Mouse (Mus musculus) bone marrow, adult 2 months (tissue): ENCODE data around the gene Prodh2.

Experiments used
- CTCF ChIP-seq: fragments of 200-500 bp; IDR thresholded peaks from 2 replicates; pipeline ENCODE4 v1.5.1; 2011; ENCODE audit warnings: low read length, control low read depth; ENCODE audit not compliant: control insufficient read depth, insufficient read depth
- POLR2A ChIP-seq: fragments of 200-500 bp; IDR thresholded peaks from 2 replicates; pipeline ENCODE4 v1.6.1; 2011; ENCODE audit warnings: low read depth, mild to moderate bottlenecking, control low read depth, low read length, borderline replicate concordance; ENCODE audit not compliant: control insufficient read depth

DNA sequence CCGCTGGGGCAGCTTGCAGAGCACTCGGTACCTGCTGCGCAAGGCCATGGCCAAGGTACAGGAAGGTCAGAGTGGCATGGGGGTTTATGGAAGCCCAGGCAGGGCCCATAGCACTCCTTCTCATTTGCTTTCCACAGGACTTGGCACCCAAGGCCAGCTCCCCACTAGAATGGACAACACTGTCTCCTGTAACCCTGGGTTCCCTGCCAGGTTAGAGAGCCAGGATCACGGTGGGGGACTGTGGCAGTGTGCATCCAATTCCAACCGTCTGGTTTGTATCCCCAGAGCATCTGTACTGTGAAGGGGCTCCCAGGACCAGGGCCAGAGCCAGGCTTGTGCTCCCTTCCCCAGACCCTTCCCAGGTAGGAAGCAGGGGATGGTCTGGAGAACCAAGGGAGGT lies 27.4 kb downstream of the Prodh2 start:
- TF ChIP-seq CTCF = no peak
- TF ChIP-seq POLR2A = no peak
